Mouse (Mus musculus) erythroblast, embryonic 14.5 days (primary cell): Measurements from ENCODE around the gene Rnf208. TPM values are rescaled to one million over a fixed set of nuclear protein-coding genes. Genes with fewer than 3 reads are reported as not detected.

Experiments used
- H3K27me3 ChIP-seq: 2 replicates; pipeline ENCODE4 v1.6.1; 2012; ENCODE audit warnings: inconsistent platforms; ENCODE audit not compliant: control insufficient read depth
- H3K36me3 ChIP-seq: 2 replicates; pipeline ENCODE4 v1.6.1; 2012; ENCODE audit warnings: mild to moderate bottlenecking, inconsistent platforms; ENCODE audit not compliant: control insufficient read depth
- H3K4me1 ChIP-seq: 2 replicates; pipeline ENCODE4 v1.6.1; 2012; ENCODE audit warnings: inconsistent platforms; ENCODE audit not compliant: control insufficient read depth
- H3K4me3 ChIP-seq: replicated peaks from 2 replicates; pipeline ENCODE3; 2012; ENCODE audit warnings: moderate library complexity, mild to moderate bottlenecking, inconsistent platforms
- H3K9me3 ChIP-seq: 2 replicates; pipeline ENCODE4 v1.6.1; 2012; ENCODE audit warnings: low read length, inconsistent platforms, mixed read lengths; ENCODE audit not compliant: control insufficient read depth
- GATA1 ChIP-seq: IDR thresholded peaks from 2 replicates; pipeline ENCODE4 v1.6.1; 2012; ENCODE audit warnings: low read length, inconsistent platforms, mixed read lengths
- TAL1 ChIP-seq: IDR thresholded peaks from 3 replicates; pipeline ENCODE4 v1.6.1; 2012; ENCODE audit warnings: low read length, inconsistent platforms, mixed read lengths
- polyA plus RNA-seq: library from polyadenylated mRNA; stranded (reverse); fragments of >175 nt; gene quantifications from 2 replicates; pipeline ENCODE4 v1.2.3, GENCODE M21; 2012

Gene Rnf208
- polyA plus RNA-seq, 1 experiment, result 0.07 TPM

DNA sequence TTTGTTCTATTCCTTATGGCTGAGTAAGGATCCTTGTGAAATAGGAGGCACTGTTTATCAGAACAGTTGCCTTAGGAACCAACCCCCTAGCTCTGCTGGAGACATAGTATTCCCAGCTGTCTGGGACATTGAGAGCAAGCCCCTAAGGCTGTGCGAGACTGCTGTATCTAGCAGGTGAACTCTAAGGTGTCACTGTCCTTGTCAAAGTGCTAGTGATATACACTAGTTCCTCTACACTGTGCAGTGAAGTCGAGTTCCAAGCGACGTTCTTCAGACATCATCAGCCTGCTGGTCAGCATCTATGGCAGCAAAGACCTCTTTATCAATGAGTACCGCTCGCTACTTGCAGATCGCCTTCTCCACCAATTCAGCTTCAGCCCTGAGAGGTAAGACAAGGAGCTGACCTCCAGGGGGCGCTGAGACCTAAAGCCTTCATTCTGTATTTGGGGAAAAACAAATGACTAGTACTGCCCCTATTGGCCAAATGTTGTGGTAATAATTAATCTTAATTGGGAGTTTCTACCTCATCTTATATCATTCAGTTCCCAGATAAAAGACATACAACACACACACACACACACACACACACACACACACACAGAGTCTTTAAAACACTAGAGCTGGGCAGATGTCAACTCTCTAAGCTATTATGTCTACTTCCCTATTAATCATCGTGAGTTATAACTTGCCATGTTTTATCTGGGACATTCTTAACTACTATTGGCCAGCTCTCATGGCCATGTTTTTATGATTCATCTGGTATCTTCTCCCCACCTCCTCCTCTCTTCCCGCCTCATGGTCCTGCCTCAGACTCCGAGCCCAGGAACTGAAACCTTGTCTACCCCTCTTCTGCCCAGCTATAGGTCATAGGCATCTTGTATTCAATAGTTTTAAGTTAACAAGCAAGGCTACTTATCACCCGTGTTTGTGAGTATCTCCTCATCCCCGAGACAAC, 37.1 kb downstream of the Rnf208 start:
- TF ChIP-seq GATA1 (no peak), TAL1 (no peak)

DNA sequence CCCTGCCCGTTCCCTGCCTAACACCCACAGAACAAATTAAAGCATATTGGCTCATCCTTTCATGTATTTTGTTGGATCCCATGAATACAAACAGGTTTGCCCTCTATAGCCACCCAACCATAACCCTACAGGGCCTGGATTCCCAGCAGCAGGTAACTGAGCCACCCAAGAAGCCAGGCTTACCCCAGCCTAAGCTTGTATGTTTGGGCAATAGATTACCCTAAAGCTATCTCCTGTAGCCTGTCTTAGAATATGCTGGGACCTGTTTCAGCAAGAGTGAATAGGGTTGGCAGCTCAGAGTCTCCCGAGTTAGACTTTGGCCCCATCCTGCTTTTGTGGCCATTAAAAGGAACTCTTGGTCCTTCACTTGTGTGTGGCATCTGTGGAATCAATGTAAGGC, 43.5 kb downstream of the Rnf208 start:
- TF ChIP-seq GATA1 (no peak), TAL1 (no peak)
- Histone ChIP-seq H3K4me1 (peaks cover 19% of the 10 kb centered on the region), H3K36me3 (peaks cover 55% of the 10 kb centered on the region), H3K27me3 (peaks cover 27% of the 10 kb centered on the region), H3K9me3 (peaks cover 2% of the 10 kb centered on the region; the same call in 1 of the 2 replicates), H3K4me3 (no peak overlapping the region)

More for the DNA sequence above, 37.1 kb downstream of the Rnf208 start:
- peaks cover 96% of the 10 kb centered on the region for H3K36me3 ChIP-seq
- H3K9me3 ChIP-seq, result no peaks in the 10 kb centered on the region
- H3K4me1 ChIP-seq, result peaks cover 3% of the 10 kb centered on the region
- no peaks in the 10 kb centered on the region for H3K27me3 ChIP-seq
- no peak overlapping the region for H3K4me3 ChIP-seq

DNA sequence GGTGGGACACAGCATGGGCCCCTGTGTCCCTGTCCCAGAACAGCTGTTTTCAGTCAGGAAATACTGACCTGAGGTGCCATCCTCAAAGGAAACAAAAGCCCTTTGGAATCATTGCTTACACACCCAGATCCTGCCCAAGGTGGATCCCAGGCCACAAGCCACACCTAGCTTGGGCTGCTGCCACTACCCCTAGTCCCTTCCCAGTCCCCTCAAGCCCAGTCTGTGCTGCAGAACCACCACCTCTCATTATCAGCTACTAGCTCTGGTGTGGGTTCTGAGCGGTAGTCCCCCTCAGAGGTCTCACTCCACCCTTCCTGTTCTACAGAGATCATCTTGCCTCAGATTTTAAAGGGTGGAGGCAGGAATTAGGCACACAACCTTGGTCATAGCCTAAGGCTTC, 44.3 kb downstream of the Rnf208 start:
- TF ChIP-seq TAL1 (no peak), GATA1 (no peak)
- H3K4me3 ChIP-seq, result no peak overlapping the region
- peaks cover 47% of the 10 kb centered on the region for H3K36me3 ChIP-seq
- H3K4me1 ChIP-seq, result peaks cover 19% of the 10 kb centered on the region
- peaks cover 3% of the 10 kb centered on the region; the same call in 1 of the 2 replicates for H3K9me3 ChIP-seq
- peaks cover 35% of the 10 kb centered on the region for H3K27me3 ChIP-seq

DNA sequence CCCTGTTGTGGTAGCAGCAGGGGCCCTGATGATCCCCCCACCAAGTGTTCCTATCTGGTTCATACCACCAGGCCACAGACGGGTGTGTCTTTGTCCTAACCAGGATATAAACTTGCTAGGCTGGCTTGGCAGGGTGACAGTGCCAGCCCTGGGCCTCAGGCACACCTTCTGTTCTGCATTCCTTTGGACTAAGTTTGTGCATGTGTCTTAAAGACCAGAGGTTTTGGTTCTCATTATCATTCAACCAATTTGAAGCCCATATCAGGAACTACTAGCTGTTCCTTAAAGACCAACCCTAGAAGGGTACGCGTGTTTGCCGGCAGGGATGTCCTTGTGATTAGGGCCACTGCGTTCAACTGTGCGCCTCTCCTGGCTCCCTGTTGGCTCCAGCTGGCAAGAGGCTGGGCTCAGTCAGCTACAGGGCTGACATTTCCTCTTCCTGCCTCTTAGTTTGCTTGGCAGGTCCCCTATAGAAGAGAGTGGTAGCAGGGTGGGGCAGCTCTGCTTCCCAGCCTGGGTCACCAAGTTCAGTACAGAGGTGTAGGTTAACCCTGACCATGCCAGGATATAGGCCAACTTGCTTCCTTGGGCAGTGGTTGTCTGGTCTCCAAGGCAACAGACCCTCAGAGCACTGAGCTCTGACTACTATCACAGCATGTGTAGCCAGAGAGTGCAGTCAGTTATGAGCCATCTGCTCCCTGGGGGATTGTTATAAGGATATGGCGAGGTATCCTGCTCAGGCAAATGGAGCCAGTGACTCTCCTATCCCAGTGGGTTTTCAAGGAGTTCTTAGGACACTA, 45.0 kb downstream of the Rnf208 start:
- H3K27me3 ChIP-seq, result peaks cover 42% of the 10 kb centered on the region

DNA sequence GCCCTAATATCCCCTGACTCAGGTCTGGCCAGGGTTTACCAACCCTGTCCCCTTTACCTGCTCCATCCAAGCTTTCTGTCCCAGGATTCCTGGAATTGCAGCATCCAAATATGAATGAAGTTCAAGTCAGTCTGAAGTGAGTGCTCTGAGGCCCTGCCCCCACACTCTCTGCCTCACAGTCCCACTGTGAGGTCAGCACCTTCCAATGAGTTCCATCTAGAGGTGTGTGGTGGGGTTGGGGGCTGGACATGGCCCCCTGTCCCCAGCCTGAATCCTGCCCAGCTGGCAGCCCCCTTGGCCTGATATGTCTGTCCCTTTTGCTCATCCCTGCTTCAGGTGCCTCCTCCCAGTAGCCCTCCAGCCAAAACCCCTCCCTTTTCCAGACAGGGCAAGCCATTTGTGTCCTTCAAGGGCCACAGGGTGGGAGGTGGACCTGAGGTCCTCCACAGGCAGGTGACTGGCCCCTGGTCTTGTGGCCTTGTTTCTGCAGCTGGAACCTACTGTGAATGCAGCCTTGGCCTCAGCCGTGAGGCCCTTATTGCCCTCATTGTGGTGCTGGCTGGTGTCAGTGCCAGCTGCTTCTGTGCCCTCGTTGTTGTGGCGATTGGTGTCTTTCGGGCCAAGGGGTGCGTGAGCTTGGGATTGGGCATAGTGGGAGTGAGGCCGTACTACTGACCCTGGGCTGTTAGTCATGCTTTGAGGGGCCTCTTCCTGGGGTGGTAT, 46.0 kb downstream of the Rnf208 start, which contains the start of gene Tmem210:
Gene Tmem210, plus strand, starts transcription at position 219 of the 723 bp plus-strand sequence.
- TF ChIP-seq GATA1, result no peak
- no peak for TF ChIP-seq TAL1
- Histone ChIP-seq H3K9me3 (peaks cover 3% of the 10 kb centered on the region; the same call in 1 of the 2 replicates), H3K4me1 (peaks cover 22% of the 10 kb centered on the region), H3K4me3 (no peak within 1 kb of the TSS), H3K27me3 (peaks cover 53% of the 10 kb centered on the region), H3K36me3 (peaks cover 32% of the 10 kb centered on the region)

More for the DNA sequence above, 45.0 kb downstream of the Rnf208 start:
- Histone ChIP-seq H3K36me3 (peaks cover 43% of the 10 kb centered on the region), H3K9me3 (peaks cover 3% of the 10 kb centered on the region; the same call in 1 of the 2 replicates), H3K4me3 (no peak overlapping the region), H3K4me1 (peaks cover 21% of the 10 kb centered on the region)
- no peak for TF ChIP-seq GATA1
- no peak for TF ChIP-seq TAL1

DNA sequence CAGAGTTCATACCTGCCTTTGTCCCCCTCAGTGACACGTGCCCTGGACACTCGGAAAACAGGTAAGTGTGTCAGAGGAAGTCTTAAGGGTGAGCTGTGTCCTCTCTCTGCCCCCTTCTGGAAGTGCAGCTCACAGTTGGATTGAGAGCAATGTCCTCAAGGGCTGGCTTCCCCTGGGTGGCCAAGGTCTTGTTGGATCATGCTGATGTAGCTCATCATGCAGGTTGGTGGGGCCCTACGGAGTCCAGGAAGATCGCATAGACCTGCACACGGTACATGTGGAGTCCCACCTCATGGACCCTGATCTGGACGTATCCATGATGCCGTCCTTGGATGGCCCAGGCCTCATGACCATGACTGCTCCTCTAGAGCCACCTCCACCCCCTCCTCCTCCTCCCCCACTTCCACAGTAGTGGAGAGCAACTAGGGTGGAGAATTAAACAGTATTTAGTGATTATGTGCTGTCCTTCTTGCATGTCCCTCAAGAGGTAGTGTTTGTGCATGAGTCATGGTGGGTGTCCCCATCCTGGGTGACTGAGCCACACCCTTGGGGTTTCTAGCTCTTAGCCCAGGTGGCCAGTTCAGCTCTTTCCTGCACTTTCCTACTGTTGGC, 46.8 kb downstream of the Rnf208 start:
- TF ChIP-seq GATA1 (no peak), TAL1 (no peak)
- H3K27me3 ChIP-seq, result peaks cover 60% of the 10 kb centered on the region
- H3K4me1 ChIP-seq, result peaks cover 22% of the 10 kb centered on the region
- H3K4me3 ChIP-seq, result no peak overlapping the region
- H3K9me3 ChIP-seq, result peaks cover 3% of the 10 kb centered on the region; the same call in 1 of the 2 replicates
- H3K36me3 ChIP-seq, result peaks cover 26% of the 10 kb centered on the region

DNA sequence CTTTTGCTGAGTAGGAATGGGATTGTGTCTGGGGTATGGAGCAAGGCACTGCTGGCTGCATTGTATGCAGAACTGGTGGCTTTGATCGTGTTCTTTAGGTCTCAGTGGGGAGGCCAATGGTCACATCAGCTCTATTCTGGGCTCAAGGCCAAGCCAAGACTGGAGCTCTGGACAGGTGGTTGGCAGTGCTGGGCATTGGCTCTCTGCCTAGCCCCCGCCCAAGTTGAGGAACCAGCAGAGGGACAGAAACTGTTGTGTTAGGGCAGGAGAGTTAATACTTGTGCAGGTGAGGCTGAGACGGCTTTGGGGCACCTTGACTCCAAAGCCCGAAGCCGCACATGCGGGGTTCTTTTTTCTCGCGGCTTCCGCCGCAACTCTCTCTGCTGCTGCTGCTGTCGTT, 47.6 kb downstream of the Rnf208 start, which contains the start of gene Lrrc26:
Gene Lrrc26, plus strand, starts transcription at position 265 of the 400 bp plus-strand sequence.
- peaks cover 22% of the 10 kb centered on the region for H3K4me1 ChIP-seq
- no peak within 1 kb of the TSS for H3K4me3 ChIP-seq
- TF ChIP-seq TAL1 (no peak), GATA1 (no peak)
- peaks cover 68% of the 10 kb centered on the region for H3K27me3 ChIP-seq
- H3K9me3 ChIP-seq, result peaks cover 3% of the 10 kb centered on the region; the same call in 1 of the 2 replicates
- peaks cover 17% of the 10 kb centered on the region for H3K36me3 ChIP-seq

DNA sequence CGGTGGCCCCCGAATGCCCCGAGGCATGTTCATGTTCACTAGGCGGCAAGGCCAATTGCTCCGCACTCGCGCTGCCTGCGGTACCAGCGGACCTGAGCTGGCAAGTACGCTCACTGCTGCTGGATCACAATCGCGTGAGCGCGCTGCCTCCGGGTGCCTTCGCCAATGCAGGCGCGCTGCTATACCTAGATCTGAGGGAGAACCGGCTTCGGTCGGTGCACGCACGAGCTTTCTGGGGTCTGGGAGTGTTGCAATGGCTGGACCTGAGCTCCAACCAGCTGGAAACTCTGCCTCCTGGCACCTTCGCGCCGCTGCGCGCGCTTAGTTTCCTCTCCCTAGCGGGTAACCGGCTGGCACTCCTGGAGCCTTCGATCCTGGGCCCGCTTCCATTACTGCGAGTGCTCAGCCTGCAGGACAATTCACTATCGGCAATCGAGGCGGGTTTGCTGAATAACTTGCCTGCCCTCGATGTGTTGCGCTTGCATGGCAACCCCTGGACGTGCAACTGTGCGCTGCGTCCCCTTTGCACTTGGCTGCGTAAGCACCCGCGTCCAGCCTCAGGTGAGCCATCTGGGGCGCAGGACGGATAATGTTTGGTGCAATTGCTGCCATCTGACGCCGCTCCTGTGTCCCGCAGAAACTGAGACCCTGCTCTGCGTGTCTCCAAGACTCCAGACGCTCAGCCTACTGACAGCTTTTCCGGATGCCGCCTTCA, 48.2 kb downstream of the Rnf208 start:
- H3K4me1 ChIP-seq, result peaks cover 22% of the 10 kb centered on the region
- H3K36me3 ChIP-seq, result peaks cover 11% of the 10 kb centered on the region
- peaks cover 3% of the 10 kb centered on the region; the same call in 1 of the 2 replicates for H3K9me3 ChIP-seq
- peaks cover 74% of the 10 kb centered on the region for H3K27me3 ChIP-seq
- no peak overlapping the region for H3K4me3 ChIP-seq
- no peak for TF ChIP-seq GATA1
- TF ChIP-seq TAL1, result no peak
